Mouse (Mus musculus) liver, embryonic 14.5 days (tissue): ENCODE data around the gene Park7. TPM values are rescaled to one million over a fixed set of nuclear protein-coding genes. Genes with fewer than 3 reads are reported as not detected.
"Not testable (repeated sequence)": the region's sequence is repeated elsewhere in the genome, so short reads cannot be mapped to it uniquely, and the experiment has no call there.

Experiments
- ATAC-seq: fragments of 200-750 bp; cut with Nextera tagmentation; 2 replicates; pipeline ENCODE4 v1.8.0; 2017; ENCODE audit warnings: moderate number of reproducible peaks, mild to moderate bottlenecking, moderate library complexity; ENCODE audit not compliant: insufficient read depth
- DNase-seq, 3 experiments: peaks; one replicate each; pipeline ENCODE4 v3.0.0-alpha.2; 2012 to 2013; ENCODE audit warnings: low read depth in 3 of 3, low spot score in 3 of 3
- H3K27ac ChIP-seq: fragments of 300-500 bp; sonication (generic); 2 replicates; pipeline ENCODE4 v1.5.1; 2014; ENCODE audit warnings: moderate library complexity, mild to moderate bottlenecking, control low read depth, inconsistent platforms
- H3K27me3 ChIP-seq: fragments of 300-500 bp; sonication (generic); 2 replicates; pipeline ENCODE4 v1.6.1; 2014; ENCODE audit warnings: mild to moderate bottlenecking, low read length, moderate library complexity; ENCODE audit not compliant: control insufficient read depth, insufficient read depth
- H3K36me3 ChIP-seq: fragments of 300-500 bp; sonication (generic); replicated peaks from 2 replicates; pipeline ENCODE4 v1.6.1; 2014; ENCODE audit warnings: low read depth; ENCODE audit not compliant: control insufficient read depth, insufficient read depth
- H3K4me1 ChIP-seq, 2 experiments: fragments of 200-500 bp in 1 of 2; fragments of 300-500 bp in 1 of 2; sonication (generic) in 1 of 2; replicated peaks; 2 replicates each; pipeline ENCODE4 v1.6.1; 2012 to 2014; ENCODE audit warnings: antibody characterized with exemption in 1 of 2, inconsistent platforms in 1 of 2, low read length in 1 of 2; ENCODE audit not compliant: control insufficient read depth in 2 of 2, insufficient read depth in 2 of 2
- H3K4me2 ChIP-seq: fragments of 300-500 bp; sonication (generic); 2 replicates; pipeline ENCODE4 v1.6.1; 2014; ENCODE audit warnings: low read depth, mild to moderate bottlenecking, control low read depth, moderate library complexity
- H3K4me3 ChIP-seq, 2 experiments: fragments of 200-500 bp in 1 of 2; fragments of 300-500 bp in 1 of 2; sonication (generic) in 1 of 2; 2 replicates each; pipeline ENCODE4 v1.5.1; 2012 to 2014; ENCODE audit warnings: low read depth in 2 of 2, low read length in 2 of 2, mild to moderate bottlenecking in 2 of 2, control low read depth in 1 of 2, inconsistent platforms in 1 of 2, moderate library complexity in 1 of 2; ENCODE audit not compliant: insufficient read depth in 1 of 2
- H3K9ac ChIP-seq: fragments of 300-500 bp; sonication (generic); replicated peaks from 2 replicates; pipeline ENCODE4 v1.6.1; 2014; ENCODE audit warnings: mild to moderate bottlenecking, control low read depth, moderate library complexity
- H3K9me3 ChIP-seq: fragments of 300-500 bp; sonication (generic); 2 replicates; pipeline ENCODE4 v1.6.1; 2016; ENCODE audit warnings: low read length, mixed read lengths; ENCODE audit not compliant: control insufficient read depth
- CTCF ChIP-seq: IDR thresholded peaks from 2 replicates; pipeline ENCODE4 v1.5.1; 2016; ENCODE audit warnings: antibody characterized with exemption, low read depth, control low read depth
- EP300 ChIP-seq: IDR thresholded peaks from 2 replicates; pipeline ENCODE4 v1.6.1; 2016; ENCODE audit warnings: antibody characterized with exemption, low read depth
- WGBS: fragments of 180-500 bp; shearing (Covaris S2); extraction: QIAGEN DNeasy Blood & Tissue Kit; methylation state at CpG from one replicate; pipeline ENCODE4 v1.1.7; 2014; ENCODE audit not compliant: insufficient replicate concordance; 5-methylcytosine and 5-hydroxymethylcytosine counted together
- polyA plus RNA-seq, 2 experiments: library from polyadenylated mRNA; depleted of rRNA in 1 of 2; stranded (reverse) in 1 of 2; unstranded in 1 of 2; fragments of >200 nt; fragmentation: Nextera tagmentation in 1 of 2; extraction: Ambion mirVana in 1 of 2; gene quantifications; 2 replicates each; pipeline versions ENCODE4 v1.2.1 to v1.2.3; 2012 to 2014

The Park7 gene
- polyA plus RNA-seq, 2 experiments: 180 to 263 TPM

DNA sequence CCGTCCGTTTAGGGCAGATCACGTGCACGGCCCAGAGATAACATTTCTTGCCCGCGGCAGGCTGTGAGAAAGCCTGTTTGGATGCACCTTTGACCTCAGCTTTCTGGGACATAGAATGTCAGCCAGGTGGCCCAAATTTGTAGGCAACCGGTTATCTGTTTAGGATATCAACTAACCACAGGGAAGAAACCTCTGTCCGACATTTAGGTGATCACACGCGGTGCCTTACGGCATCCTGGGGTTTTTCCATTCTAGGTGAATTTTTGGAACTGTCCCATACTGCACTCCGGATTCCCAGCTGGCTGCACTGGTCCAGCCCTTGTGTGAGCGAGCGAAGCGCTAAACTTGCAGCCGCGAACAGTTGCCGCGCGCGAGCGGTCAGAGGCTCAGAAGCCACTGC is 34.6 kb downstream of the Park7 start:
- Histone ChIP-seq H3K27me3 (no peaks in the 10 kb centered on the region), H3K27ac (no peak overlapping the region), H3K9ac (no peak overlapping the region), H3K4me2 (no peak overlapping the region), H3K4me1 (peaks cover 0 to 4% of the 10 kb centered on the region in 2 experiments; a peak in 1 of 4 replicates), H3K36me3 (no peaks in the 10 kb centered on the region), H3K4me3 (no peak overlapping the region), H3K9me3 (no peaks in the 10 kb centered on the region)
- DNase-seq (no peak), ATAC-seq (no peak)
- WGBS: 87% methylated on average over 22 of the region's 22 CpGs
- TF ChIP-seq EP300 (no peak), CTCF (no peak)

DNA sequence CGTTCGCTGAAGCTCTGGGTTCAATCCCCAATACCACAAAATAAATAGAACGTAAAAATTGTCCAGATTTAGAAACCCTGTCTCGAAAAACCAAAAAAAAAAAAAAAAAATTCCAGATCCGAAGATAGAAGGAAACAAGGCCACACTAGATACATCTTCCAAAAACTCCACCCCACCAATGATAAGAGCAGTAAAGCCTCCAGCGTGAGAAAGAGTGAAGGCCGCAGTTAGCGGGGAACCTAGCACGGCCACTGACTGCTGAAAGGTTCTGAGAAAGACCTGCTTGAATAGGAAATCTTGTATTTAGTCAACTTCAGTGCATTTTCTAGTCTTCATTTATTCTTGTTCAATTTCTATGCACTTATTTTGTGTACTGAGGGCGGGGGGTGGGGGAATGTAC is 38.8 kb downstream of the Park7 start:
- Histone ChIP-seq H3K4me2 (no peak overlapping the region), H3K4me1 (peaks cover 0 to 10% of the 10 kb centered on the region in 2 experiments; a peak in 2 of 4 replicates), H3K9me3 (no peaks in the 10 kb centered on the region), H3K27ac (no peak overlapping the region), H3K27me3 (no peaks in the 10 kb centered on the region), H3K4me3 (no peak overlapping the region), H3K36me3 (no peaks in the 10 kb centered on the region), H3K9ac (no peak overlapping the region)
- TF ChIP-seq CTCF (no peak), EP300 (no peak)
- no peak for ATAC-seq
- WGBS: 57% methylated on average over 10 of the region's 10 CpGs
- no peak for DNase-seq

DNA sequence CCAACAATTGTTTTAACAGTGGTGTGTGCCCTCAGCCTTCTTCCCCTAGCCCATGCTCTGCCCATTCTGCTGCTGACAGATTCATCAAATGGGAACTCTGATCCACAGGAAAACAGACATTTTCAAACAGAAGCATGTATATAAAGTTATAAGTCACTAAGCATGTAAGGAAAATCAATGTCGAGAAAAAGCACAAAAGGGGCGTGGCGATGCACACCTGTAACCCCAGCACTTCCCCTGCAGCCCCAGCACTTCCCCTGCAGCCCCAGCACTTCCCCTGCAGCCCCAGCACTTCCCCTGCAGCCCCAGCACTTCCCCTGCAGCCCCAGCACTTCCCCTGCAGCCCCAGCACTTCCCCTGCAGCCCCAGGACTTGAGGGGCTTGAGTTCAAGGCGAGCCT is 39.8 kb downstream of the Park7 start:
- not testable (repeated sequence) for DNase-seq, H3K4me2 ChIP-seq, H3K27ac ChIP-seq, H3K36me3 ChIP-seq, H3K27me3 ChIP-seq, H3K9ac ChIP-seq, ATAC-seq, H3K4me3 ChIP-seq, H3K9me3 ChIP-seq
- peaks cover 0 to 12% of the 10 kb centered on the region in 2 experiments; a peak in 2 of 4 replicates for H3K4me1 ChIP-seq
- WGBS: 22% methylated on average over 4 of the region's 4 CpGs

DNA sequence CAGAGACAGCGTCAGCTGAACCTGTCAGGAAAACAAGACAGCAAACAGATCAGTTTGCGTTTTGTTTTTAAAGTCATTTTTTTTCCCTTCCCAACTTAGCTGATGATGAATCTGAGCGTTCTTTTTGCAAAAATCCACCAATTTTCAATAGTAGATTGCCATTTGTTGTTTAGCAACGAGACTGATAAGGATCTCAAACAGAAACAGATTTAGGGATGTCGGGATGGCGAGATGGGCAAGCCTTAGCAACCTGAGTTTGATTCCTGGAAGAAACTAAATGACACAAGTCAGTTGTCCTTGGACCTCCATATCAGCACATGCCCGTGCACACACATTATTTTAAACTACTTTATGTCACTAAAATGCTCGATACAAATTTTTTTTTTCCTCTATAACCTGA is 41.6 kb downstream of the Park7 start:
- Histone ChIP-seq H3K27me3 (no peaks in the 10 kb centered on the region), H3K27ac (no peak overlapping the region), H3K4me1 (peaks cover 0 to 12% of the 10 kb centered on the region in 2 experiments; a peak in 2 of 4 replicates), H3K9ac (no peak overlapping the region), H3K36me3 (no peaks in the 10 kb centered on the region), H3K4me3 (no peak overlapping the region), H3K9me3 (no peaks in the 10 kb centered on the region), H3K4me2 (no peak overlapping the region)
- WGBS: 57% methylated on average over 8 of the region's 8 CpGs
- ATAC-seq (no peak), DNase-seq (no peak)
- no peak for TF ChIP-seq EP300
- TF ChIP-seq CTCF: no peak

DNA sequence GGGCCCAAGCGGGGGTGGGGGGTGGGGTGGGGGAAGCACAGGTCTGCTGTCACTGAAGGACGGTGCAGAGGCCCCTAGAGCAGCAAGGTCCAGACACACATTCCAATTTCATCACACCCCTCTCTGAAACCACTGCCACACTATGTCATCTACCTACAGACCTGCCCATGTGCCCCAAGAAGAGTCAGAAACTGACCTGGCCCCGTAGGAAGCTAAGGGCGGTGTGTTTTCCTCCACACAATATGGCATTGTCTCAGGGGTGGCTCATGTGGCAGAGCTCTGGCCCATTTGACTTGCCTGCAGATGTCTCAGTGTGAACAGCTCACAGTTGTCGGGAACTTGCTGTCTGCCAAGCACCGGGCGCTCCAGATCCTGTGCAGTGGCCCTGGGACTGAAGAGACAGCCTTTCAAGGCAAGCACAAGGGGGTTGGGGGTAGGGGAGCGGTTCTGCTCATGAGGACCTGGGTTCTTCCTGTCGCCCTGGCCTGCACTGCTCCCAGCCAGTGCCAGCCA is 42.0 kb downstream of the Park7 start:
- Histone ChIP-seq H3K4me1 (peaks cover 0 to 12% of the 10 kb centered on the region in 2 experiments; a peak in 2 of 4 replicates), H3K4me2 (no peak overlapping the region), H3K9ac (no peak overlapping the region), H3K4me3 (no peak overlapping the region), H3K27me3 (no peaks in the 10 kb centered on the region), H3K9me3 (no peaks in the 10 kb centered on the region), H3K27ac (no peak overlapping the region), H3K36me3 (no peaks in the 10 kb centered on the region)
- no peak for DNase-seq
- WGBS: 57% methylated on average over 9 of the region's 9 CpGs
- no peak for TF ChIP-seq EP300
- TF ChIP-seq CTCF: no peak
- ATAC-seq: peak; percentile 49
